Mouse (Mus musculus) C2C12 (cell line): ENCODE data around the gene Gm128. TPM values are rescaled to one million over a fixed set of nuclear protein-coding genes. Genes with fewer than 3 reads are reported as not detected.

Source experiments
- H3K27me3 ChIP-seq: one replicate; pipeline ENCODE4 v1.6.1; 2011; ENCODE audit not compliant: control insufficient read depth, insufficient read depth, insufficient read length
- H3K36me3 ChIP-seq: one replicate; pipeline ENCODE4 v1.6.1; 2011; ENCODE audit not compliant: control insufficient read depth, insufficient read depth
- H3K4me3 ChIP-seq: one replicate; pipeline ENCODE4 v1.5.1; 2011; ENCODE audit warnings: mild to moderate bottlenecking, control low read depth; ENCODE audit not compliant: poor library complexity, insufficient read depth, severe bottlenecking
- H3K79me2 ChIP-seq: one replicate; pipeline ENCODE4 v1.6.1; 2011; ENCODE audit not compliant: control insufficient read depth, insufficient read depth
- H3K79me3 ChIP-seq: one replicate; pipeline ENCODE4 v1.6.1; 2011; ENCODE audit warnings: low read depth, control low read depth
- H3ac ChIP-seq: one replicate; pipeline ENCODE3; 2011; ENCODE audit warnings: low read depth; ENCODE audit not compliant: control insufficient read depth, insufficient read length
- CEBPB ChIP-seq: IDR thresholded peaks from one replicate; pipeline ENCODE4 v1.6.1; 2011; ENCODE audit warnings: low read depth, mild to moderate bottlenecking, control low read depth, moderate library complexity
- CTCF ChIP-seq: IDR thresholded peaks from one replicate; pipeline ENCODE4 v1.5.1; 2011; ENCODE audit not compliant: control insufficient read depth, insufficient read depth, insufficient read length
- FOSL1 ChIP-seq: IDR thresholded peaks from one replicate; pipeline ENCODE4 v1.8.0; 2011; ENCODE audit warnings: mild to moderate bottlenecking, low read length; ENCODE audit not compliant: poor library complexity, insufficient read depth, severe bottlenecking
- MAX ChIP-seq: IDR thresholded peaks from one replicate; pipeline ENCODE4 v1.6.1; 2011; ENCODE audit warnings: mild to moderate bottlenecking, control low read depth
- MYOD1 ChIP-seq: IDR thresholded peaks from one replicate; pipeline ENCODE4 v1.6.1; 2011; ENCODE audit warnings: low read depth; ENCODE audit not compliant: control insufficient read depth, insufficient read length
- MYOG ChIP-seq: IDR thresholded peaks from one replicate; pipeline ENCODE4 v1.6.1; 2011; ENCODE audit not compliant: control insufficient read depth, insufficient read length; ENCODE audit errors: extremely low read depth
- USF1 ChIP-seq: IDR thresholded peaks from one replicate; pipeline ENCODE4 v1.6.1; 2011; ENCODE audit warnings: low read depth, mild to moderate bottlenecking, control low read depth, moderate library complexity
- polyA plus RNA-seq: library from polyadenylated mRNA; unstranded; fragments of >200 nt; fragmentation: generic; extraction: Trizol; gene quantifications from one replicate; pipeline ENCODE4 v1.2.1, GENCODE M21; 2012; ENCODE audit warnings: missing spikeins

The Gm128 gene
- polyA plus RNA-seq, 1 experiment: 0.11 TPM

- H3K4me3 ChIP-seq: no peak overlapping the region
- H3K36me3 ChIP-seq: peaks cover 15% of the 10 kb centered on the region
- no peaks in the 10 kb centered on the region for H3K27me3 ChIP-seq
- TF ChIP-seq MAX (no peak), MYOD1 (no peak), CEBPB (no peak), CTCF (no peak), USF1 (no peak), FOSL1 (no peak), MYOG (no peak)
- H3K79me2 ChIP-seq: no peaks in the 10 kb centered on the region
- H3K79me3 ChIP-seq: no peaks in the 10 kb centered on the region
- H3ac ChIP-seq: no peak overlapping the region
Observed at GRCm38 (mm10) chr3:95250361-95250760, 9.0 kb upstream of the Gm128 start.

DNA sequence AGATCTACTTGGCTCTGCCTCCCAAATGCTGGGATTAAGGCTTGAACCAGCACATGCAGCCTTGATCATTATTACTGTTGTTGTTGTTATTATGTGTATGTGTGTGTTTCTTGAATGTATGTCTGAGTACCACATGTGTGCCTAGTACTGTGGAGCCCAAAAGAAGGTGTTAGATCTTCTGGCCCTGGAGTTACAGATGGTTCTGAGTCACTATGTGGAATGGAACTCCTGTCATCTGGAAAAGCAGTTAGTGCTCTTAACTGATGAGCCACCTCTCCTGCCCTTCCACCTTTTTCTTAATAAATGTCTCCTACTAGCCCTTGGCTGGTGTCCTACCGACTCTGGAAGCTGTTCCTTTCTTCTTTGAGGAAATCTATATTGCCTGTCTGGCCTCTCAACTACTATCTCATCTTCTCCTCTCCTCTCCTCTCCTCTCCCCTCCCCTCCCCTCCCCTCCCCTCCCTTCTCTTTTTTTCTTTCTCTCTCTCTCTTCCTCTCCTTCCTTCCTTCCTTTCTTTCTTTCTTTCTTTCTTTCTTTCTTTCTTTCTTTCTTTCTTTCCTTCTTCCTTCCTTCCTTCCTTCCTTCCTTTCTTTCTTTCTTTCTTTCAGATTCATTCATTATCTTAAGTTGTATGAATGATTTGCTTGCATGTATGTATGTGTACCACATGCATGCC, 6.4 kb upstream of the Gm128 start:
- Histone ChIP-seq H3ac (no peak overlapping the region), H3K27me3 (no peaks in the 10 kb centered on the region), H3K79me2 (no peaks in the 10 kb centered on the region), H3K36me3 (peaks cover 4% of the 10 kb centered on the region), H3K79me3 (no peaks in the 10 kb centered on the region), H3K4me3 (no peak overlapping the region)
- no peak for TF ChIP-seq USF1
- TF ChIP-seq MAX: no peak
- no peak for TF ChIP-seq CEBPB
- no peak for TF ChIP-seq MYOG
- TF ChIP-seq CTCF: no peak
- TF ChIP-seq FOSL1: no peak
- TF ChIP-seq MYOD1: no peak

GRCm38 (mm10) chr3:95246465-95247231, 5.2 kb upstream of the Gm128 start:
- Histone ChIP-seq H3K79me2 (no peaks in the 10 kb centered on the region), H3K27me3 (no peaks in the 10 kb centered on the region), H3K36me3 (peaks cover 4% of the 10 kb centered on the region), H3ac (no peak overlapping the region), H3K4me3 (no peak overlapping the region), H3K79me3 (no peaks in the 10 kb centered on the region)
- TF ChIP-seq CEBPB: no peak
- TF ChIP-seq MYOD1: no peak
- TF ChIP-seq MAX: no peak
- no peak for TF ChIP-seq FOSL1
- TF ChIP-seq CTCF: no peak
- no peak for TF ChIP-seq MYOG
- no peak for TF ChIP-seq USF1

DNA sequence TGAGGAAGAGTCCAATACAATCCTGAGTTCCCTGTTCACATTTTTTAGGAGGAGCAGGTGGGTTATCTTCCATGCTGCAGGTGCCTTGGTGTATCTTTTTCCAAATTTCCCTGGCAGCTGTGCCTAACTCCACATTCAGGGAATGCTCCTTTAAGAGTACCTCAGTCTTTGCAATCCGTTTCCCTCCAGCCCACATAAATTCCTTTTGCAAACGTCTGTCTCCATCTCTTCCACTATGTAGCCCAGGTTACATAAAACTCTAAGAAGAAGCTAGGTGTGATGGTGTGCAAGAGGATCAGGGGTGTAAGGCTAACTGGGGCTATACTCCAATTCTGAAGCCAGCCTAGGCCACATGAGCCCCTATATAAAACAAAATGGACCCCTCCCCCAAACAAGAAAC, 1.7 kb upstream of the Gm128 start:
- Histone ChIP-seq H3K4me3 (no peak overlapping the region), H3K36me3 (peaks cover 14% of the 10 kb centered on the region), H3ac (no peak overlapping the region), H3K79me3 (no peaks in the 10 kb centered on the region), H3K79me2 (no peaks in the 10 kb centered on the region), H3K27me3 (no peaks in the 10 kb centered on the region)
- no peak for TF ChIP-seq CTCF
- TF ChIP-seq MYOD1: no peak
- TF ChIP-seq FOSL1: no peak
- no peak for TF ChIP-seq MAX
- TF ChIP-seq CEBPB: no peak
- no peak for TF ChIP-seq USF1
- no peak for TF ChIP-seq MYOG

DNA sequence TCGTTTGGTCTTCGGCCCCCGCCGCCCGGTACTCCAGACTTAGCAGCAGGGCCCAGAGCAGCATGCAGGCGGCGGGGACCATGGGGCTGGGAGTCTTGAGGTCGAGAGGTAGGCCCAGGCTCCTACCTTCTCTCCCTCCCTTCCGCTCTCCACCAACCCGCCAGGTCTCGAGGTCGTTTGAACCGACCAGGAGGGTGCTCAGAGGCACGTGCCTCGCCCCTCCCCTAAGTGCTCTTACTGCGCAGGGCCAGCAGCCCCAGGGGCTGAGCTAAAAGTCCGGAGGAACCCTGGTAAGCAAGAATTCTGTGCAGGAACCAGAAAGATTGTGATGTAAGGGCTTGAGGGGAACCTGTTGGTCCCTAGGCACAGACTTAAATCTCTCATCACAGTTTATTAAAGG, 498 bp downstream of the Gm128 start:
- no peaks in the 10 kb centered on the region for H3K27me3 ChIP-seq
- TF ChIP-seq CTCF (no peak), MYOD1 (no peak), FOSL1 (no peak), MYOG (no peak), MAX (no peak)
- no peak overlapping the region for H3ac ChIP-seq
- H3K4me3 ChIP-seq: no peak overlapping the region
- peaks cover 30% of the 10 kb centered on the region for H3K36me3 ChIP-seq
- H3K79me3 ChIP-seq: peaks cover 1% of the 10 kb centered on the region
- H3K79me2 ChIP-seq: no peaks in the 10 kb centered on the region

- H3K79me2 ChIP-seq: peaks cover 5% of the 10 kb centered on the region
- no peak overlapping the region for H3ac ChIP-seq
- H3K79me3 ChIP-seq: peaks cover 1% of the 10 kb centered on the region
- no peaks in the 10 kb centered on the region for H3K27me3 ChIP-seq
- H3K4me3 ChIP-seq: no peak overlapping the region
- H3K36me3 ChIP-seq: peaks cover 39% of the 10 kb centered on the region
- TF ChIP-seq CTCF (no peak), MYOD1 (no peak), MAX (no peak), USF1 (no peak), MYOG (no peak), CEBPB (no peak)
Observed at GRCm38 (mm10) chr3:95239971-95240370, 1.4 kb downstream of the Gm128 start.
